Mouse (Mus musculus) heart, adult 9 months (tissue): ENCODE measurements around the gene Kcna6.

Source experiments
- DNase-seq, 2 experiments: peaks; one replicate each; pipeline ENCODE4 v3.0.0; 2022; ENCODE audit warnings: low spot score in 2 of 2

Gene Kcna6

DNA sequence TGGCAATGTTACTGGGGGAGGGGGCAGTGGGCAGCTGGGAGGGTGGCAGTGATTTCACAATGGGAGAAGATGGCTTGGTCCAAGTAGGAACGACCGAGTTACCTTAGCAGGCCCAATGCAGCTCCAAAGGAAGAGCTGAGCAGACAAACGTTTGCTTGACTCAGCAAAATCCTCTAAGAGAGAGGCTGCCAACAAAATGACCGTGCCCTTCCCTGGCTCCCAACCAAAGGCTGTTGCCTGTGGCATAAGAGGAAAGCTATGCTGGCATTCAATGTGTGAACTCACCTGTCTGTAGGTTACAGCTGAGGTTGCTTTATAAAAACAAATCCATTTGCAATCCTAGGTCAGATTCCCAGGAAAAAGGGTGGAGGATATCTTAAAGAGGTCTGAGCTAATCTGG is 3.5 kb downstream of the Kcna6 start:
- DNase-seq, result peak in 1 of 2 experiments; percentile 17

DNA sequence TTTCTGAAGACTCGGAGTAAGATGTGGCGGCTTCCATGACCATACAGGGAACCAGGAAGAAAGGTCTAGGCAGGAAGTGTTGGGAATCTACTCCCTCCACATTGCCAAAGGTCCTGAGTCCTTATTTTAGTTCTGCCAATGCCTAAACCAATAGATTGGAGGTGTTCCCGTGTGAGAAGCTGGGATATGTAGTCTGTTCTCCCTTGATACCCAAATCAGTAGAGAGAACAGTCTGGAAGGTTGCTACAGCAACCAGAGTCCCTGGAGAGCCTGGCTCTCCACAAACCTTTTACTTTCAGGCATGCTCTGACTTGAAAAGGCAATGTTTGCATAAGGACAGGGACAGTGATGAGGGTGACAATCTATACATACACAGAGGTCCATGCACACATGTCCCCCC is 4.7 kb downstream of the Kcna6 start:
- DNase-seq, result no peak

DNA sequence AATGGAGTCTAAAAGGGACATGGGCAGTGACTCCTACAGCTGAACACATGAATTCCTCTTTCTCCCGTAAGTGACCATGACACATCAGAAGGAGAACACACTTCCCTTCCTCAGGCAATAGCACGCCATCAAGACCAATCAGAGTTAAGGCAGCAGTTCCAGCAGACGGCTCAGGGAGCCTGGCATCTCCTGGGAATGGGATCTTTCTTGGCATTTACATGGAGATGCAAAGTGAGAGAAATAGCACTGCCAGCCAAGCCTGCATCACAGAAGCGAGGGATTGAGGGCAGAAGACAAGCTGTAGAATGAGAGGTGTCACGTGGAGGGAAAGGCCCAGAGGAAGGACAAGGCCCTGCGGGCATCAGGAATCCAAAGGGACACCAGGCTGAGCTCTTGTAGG is 7.8 kb downstream of the Kcna6 start:
- DNase-seq, result no peak

DNA sequence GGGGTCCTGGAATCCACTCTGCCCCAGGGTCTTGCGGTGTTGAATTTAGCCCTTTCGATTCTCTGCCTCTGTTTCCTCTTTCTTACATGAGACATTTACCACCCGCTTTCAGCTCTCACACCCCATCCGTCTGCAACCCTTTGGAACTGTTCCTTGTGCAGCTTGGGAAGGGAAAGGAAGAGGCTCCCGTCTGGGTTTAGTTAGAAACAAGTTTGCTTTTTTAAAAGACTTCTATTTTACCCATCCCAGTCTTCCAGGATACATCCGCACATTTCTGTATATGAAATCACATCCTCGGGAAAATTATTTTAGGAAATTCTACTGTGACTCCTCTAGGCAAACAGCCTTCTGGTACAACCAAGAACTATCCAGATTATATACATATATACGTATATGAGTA is 11.7 kb downstream of the Kcna6 start:
- no peak for DNase-seq

DNA sequence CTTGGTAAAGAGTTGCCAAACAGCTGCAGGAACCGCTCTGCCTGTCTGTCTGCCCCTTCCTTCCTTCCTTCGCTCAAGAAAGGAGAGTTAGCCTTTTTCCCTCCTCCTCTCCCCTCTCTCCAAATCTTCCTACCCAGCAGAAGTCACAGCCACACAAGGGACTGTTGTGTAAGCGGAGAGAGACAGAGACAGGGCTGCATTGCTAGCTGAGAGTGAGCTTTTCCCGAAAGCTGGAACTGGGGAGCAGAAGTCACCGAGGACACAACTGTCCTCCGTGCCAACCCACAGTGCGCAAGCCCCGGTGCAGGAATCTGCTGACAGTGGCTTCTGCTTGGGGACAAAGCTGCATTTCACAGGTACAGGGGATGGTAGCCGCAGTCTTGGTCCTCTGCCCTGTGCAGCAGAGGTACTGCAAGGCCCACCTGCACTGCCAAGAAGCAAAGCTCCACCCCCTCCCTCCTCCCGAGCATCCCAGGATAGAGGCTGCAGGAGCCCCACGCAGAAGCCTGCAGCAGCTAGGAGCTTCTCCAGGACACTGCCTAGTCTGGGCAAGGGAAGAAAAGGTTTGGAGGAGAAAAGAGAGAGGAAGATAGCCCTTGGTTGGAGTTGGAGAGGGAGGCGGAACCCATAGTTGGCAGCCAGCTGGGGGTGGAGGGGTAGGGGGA is 21.9 kb downstream of the Kcna6 start:
- DNase-seq, result no peak

DNA sequence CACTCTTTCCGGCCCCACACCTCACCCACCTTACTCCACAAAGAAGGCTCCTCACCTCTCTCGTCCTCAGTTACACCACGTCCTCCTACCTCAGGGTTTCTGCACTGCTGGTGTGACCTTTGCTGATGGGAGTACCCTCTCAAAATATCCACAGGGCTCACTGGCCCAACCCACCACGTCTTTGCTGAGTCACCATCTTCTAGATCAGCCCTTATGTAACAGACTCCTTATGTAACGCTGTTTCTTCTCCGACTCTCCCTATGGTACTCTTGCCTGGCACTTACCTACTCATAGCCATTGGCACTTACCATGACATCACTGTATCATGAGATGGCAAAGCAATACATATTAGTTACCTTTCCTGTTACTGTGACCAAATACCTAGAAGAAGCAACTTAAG is 27.9 kb downstream of the Kcna6 start:
- no peak for DNase-seq

DNA sequence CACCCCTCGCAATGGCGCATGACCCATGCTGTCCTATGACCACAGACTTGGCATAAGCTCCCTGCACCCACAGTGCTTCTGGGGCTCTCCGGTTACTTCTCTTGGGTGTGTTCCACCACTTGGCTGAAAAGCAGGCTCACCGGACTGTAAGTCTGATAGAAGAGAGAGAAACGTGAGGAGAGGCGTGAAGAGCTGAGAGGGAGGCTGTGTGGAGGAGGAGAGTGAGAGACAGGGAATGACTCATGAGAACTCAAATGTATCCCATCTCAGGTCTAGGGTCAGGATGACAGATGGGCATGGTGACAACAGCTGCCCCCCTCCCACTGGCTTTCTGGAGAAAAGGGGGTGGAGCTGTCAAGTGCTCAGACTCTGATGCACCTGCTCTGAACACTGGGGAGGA is 34.5 kb downstream of the Kcna6 start:
- no peak for DNase-seq

DNA sequence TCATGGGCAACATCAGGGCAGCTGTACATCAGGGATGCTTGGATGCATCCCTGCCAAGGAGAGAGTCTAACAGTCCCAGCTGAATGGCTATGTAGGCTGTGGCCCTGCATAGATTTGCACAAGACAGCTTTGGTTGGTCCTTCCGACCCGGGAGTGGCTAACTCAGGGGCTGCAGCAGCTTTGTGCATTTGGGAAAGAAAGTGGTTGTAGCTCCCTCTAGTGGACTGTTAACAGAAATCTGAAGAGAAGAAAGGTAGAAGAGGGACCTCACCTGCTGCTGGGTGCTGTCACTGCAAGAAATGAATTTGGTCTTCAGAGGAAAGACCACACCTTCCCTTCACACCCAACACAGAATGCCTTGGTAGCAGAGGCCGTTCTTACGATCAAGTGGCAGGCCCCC is 36.0 kb downstream of the Kcna6 start:
- no peak for DNase-seq

DNA sequence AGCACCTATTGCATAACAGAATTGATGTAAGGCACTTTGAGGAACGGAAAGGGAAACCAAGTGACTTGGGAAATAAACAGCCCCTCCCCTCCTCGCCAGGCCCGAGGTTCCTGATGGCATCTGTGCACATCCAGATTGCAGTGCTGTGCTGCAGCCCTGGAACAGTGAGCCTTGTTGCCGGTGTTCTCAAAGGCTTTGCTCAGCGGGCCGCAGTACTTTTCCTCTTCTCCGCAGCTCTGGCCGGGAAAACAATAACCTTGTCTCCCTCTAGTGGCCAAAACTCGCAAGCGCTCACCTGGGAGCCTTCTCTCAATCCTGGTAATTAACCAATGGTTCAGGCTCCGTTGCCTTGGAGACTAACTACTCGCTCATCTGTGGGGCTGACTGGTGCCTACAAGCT is 38.4 kb downstream of the Kcna6 start:
- peak; percentile 29 to 52 for DNase-seq

DNA sequence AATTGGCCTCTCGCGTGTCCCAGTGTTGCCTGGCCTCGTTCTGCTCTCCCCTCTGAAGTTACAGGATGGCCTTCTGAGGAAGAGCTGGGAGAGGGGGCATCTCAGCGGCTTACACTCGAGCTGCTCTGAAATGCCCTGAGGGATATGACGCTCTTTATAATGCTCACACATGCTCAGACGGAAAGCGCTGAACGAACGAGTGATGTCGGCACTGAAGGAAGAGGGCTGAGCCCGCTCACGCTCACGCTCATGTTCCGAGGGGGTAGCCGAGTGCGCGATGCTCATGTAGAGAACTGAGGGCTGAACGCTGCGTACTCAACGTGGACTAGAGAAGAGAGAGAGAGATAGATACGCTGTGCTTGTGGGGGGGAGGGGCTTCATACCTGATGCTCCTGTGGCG is 39.3 kb downstream of the Kcna6 start:
- no peak for DNase-seq

DNA sequence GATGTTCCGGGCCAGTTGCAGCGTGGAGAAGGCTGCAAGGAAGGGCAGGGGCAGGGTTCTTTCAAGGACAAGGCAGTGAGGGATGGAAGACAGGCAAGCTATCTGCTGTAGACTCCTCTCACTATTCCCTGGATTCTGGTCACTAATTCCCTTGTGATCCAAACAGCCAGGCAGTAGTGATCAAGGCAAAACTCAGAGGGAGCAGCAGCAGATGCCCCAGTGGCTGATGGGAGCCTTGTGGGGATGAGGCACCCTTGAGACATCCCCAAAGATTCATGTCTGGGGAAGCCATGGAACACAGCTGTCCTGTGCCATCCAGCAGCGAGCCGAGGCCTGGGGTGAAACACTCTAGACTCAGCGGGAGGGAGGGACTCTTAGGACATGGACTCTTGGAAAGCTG is 40.5 kb downstream of the Kcna6 start:
- DNase-seq, result peak in 1 of 2 experiments; percentile 8

DNA sequence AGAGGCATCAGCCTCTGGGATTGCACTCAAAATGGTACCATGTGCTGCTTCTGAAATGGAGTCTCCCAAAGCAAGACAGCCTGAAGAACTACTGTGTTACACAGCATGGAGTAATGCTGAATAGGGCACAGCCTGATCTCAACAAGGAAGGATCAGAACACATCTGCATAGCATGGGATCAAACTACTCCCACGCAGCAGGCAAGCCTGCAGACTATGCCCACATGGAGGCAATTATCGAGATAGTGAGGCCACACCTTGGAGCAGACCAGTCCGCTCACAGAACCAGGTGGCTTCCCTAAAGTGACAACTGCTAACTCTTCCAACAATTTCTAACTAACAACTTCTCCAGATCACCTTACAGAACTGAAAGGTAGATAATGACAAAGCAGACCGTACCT is 53.4 kb downstream of the Kcna6 start:
- DNase-seq, result no peak

DNA sequence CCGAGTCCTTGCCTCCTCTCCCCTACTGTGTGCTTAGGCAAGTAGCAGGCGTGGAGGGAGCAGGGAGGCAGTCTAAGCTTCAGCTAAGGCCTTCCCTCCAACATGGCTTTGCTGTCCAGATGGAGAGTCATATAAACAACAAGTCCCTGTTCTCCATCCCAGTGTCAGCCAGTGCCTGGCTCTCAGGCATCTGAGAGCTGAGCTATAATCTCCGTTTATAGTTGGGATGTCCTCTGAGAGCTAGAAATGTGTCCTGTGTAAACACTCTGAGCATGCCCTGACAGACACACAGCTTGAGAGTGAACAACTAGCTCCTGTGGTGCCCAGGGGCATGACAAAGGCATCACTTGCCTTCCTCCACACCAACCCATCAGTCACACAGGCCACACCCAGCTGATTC is 55.3 kb downstream of the Kcna6 start:
- DNase-seq, result no peak

DNA sequence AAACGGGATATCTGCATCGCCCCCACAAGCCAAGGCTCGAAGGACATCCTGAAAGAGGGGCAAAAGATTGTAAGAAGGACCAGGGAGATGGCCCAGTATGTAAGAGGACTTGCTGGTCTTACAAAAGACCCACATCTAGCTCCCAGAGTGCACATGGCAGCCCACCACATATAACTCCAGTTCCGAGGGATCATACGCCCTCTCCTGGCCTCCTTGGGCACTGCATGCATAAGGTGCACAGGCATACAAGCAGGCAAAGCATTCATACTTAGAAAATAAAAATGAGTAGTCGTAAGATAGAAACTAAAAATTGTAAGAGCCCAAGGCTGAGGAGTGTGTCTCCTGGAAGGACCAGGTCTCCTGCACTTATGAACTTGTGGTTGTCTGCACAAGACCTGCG is 61.5 kb downstream of the Kcna6 start:
- DNase-seq, result no peak

DNA sequence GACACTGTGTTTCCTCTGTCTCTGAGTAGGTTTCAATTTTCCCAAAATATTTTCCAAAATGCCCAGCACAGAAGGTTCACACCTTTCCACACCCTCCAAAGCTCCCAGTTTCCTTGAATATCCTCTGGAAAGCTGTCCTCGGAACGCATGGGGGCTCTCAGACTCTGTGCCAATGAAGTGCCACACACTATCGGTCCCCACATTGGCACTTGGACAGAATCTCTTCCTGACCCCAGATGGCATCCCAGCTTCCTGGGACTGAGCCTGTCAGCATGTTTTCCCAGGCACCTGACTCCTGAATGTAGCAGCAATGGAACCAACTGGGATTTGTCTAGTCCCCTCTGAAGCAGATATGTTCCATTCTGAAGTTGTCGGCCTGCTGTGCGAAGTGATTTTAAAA is 73.5 kb downstream of the Kcna6 start:
- no peak for DNase-seq

DNA sequence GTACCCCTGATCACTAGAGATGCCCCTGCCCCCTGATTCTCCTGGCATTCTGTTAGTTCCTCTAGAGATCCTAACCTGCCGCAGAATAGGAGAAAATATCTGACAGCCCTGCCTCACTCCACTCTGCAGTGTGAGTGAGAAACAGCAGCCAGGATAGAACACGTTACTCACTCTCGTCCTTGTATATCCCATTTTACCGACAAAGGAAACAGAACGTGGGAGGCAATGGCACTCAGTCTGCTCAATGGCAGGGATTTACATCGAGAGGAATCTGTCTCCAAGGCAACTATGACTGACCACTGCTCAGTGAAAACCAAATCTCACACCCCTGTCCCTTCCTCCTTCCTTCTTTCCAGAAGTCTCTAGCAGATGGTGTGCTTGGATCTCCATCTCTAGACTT is 74.4 kb downstream of the Kcna6 start:
- DNase-seq, result no peak

DNA sequence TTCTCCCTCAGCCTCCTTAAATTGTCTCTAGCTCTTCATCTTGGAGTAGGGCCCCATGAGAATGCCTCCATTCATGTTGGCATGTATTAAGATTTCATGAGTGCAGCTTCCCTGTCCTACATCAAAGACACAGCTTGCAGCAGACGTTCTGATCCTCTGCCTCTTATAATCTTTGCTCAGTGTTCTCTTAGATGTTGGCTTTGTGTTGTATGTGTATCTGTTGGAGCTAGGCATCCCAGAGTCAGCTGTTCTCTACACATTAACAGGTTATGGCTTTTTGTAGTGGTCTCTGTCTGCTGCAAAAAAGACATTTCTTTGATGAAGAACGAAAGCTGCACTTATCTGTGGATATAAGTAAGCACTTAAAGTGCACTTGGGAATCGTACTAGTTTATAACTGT is 75.9 kb downstream of the Kcna6 start:
- DNase-seq, result no peak
